Mouse (Mus musculus) limb, embryonic 12.5 days (tissue): ENCODE measurements at regions not wholly inside any gene's neighbourhood (a gene's known extent, or its start where the extent isn't known, plus 50 kb on each side); places are given as distances from the start of the nearest gene placed in this dataset.
"Not testable (repeated sequence)": the region's sequence is repeated elsewhere in the genome, so short reads cannot be mapped to it uniquely, and the experiment has no call there.

Source experiments
- ATAC-seq: fragments of 200-750 bp; cut with Nextera tagmentation; 2 replicates; pipeline ENCODE4 v1.8.0; 2017; ENCODE audit warnings: low read depth, moderate TSS enrichment; ENCODE audit not compliant: insufficient number of reproducible peaks, insufficient read depth, low FRiP score, low TSS enrichment
- H3K27ac ChIP-seq: fragments of 300-500 bp; sonication (generic); 2 replicates; pipeline ENCODE4 v1.5.1; 2016; ENCODE audit warnings: mild to moderate bottlenecking, moderate library complexity
- H3K27me3 ChIP-seq: fragments of 300-500 bp; sonication (generic); 2 replicates; pipeline ENCODE4 v1.6.1; 2016; ENCODE audit warnings: mild to moderate bottlenecking, moderate library complexity
- H3K36me3 ChIP-seq: fragments of 300-500 bp; sonication (generic); 2 replicates; pipeline ENCODE4 v1.6.1; 2016; ENCODE audit warnings: mild to moderate bottlenecking, moderate library complexity
- H3K4me1 ChIP-seq: fragments of 300-500 bp; sonication (generic); replicated peaks from 2 replicates; pipeline ENCODE4 v1.6.1; 2016
- H3K4me2 ChIP-seq: fragments of 300-500 bp; sonication (generic); 2 replicates; pipeline ENCODE4 v1.6.1; 2016; ENCODE audit warnings: mild to moderate bottlenecking, moderate library complexity
- H3K4me3 ChIP-seq: fragments of 300-500 bp; sonication (generic); replicated peaks from 2 replicates; pipeline ENCODE4 v1.5.1; 2016; ENCODE audit warnings: mild to moderate bottlenecking
- H3K9ac ChIP-seq: fragments of 300-500 bp; sonication (generic); replicated peaks from 2 replicates; pipeline ENCODE4 v1.6.1; 2016; ENCODE audit warnings: mild to moderate bottlenecking, moderate library complexity
- H3K9me3 ChIP-seq: fragments of 300-500 bp; sonication (generic); 2 replicates; pipeline ENCODE4 v1.6.1; 2016; ENCODE audit warnings: mild to moderate bottlenecking, moderate library complexity
- WGBS: fragments of 180-500 bp; shearing (Covaris S2); methylation state at CpG from one replicate; pipeline ENCODE4 v1.1.7; 2016; 5-methylcytosine and 5-hydroxymethylcytosine counted together

DNA sequence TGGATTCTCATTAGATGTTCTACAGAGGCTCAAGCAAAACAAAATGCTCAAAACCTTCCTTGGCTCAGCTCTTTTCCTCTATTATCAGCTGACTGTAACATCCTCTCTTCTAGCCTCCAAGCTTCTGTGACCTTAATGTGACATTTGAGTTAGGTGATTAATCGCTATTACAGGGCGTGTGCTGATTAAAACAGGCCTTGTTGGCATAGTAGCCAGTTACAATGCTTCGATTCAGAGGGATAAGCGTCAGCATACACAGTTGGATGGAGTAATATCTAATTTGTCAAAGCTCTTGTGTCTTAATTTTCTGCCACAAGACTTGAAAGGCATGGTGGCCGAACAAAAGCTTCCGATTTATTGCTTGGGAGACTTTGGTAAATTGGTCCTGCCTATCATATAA, 378.2 kb downstream of the Fbxo8 start:
- Histone ChIP-seq H3K36me3 (no peaks in the 10 kb centered on the region), H3K9me3 (no peaks in the 10 kb centered on the region), H3K4me3 (no peak overlapping the region), H3K4me1 (no peaks in the 10 kb centered on the region), H3K4me2 (no peak overlapping the region), H3K27ac (no peak overlapping the region), H3K27me3 (no peaks in the 10 kb centered on the region), H3K9ac (no peak overlapping the region)
- WGBS, result 69% methylated on average over 6 of the region's 6 CpGs
- ATAC-seq, result no peak

DNA sequence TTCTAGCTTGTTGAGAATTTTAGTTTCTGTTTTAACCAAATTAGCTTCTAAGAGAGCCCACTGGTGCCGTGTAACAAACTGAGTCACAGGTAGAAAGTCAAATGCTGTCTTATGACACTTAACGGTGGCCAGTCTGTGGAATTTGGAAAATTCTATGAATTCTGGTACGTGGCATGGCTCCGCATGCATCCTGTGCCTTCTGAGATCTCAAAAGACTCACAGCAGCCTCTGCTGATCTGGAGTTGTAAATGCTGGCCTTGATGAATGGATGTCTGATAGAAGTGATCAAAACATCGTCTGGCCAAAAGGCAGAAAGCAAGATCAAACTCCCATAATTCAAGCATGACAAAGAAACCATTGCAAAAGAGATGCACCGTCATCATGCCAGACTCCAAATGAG, 381.5 kb downstream of the Fbxo8 start:
- no peak for ATAC-seq
- H3K4me1 ChIP-seq, result no peaks in the 10 kb centered on the region
- 41% methylated on average over 6 of the region's 6 CpGs for WGBS
- H3K4me2 ChIP-seq, result no peak overlapping the region
- H3K27me3 ChIP-seq, result no peaks in the 10 kb centered on the region
- H3K4me3 ChIP-seq, result no peak overlapping the region
- H3K9me3 ChIP-seq, result no peaks in the 10 kb centered on the region
- no peak overlapping the region for H3K27ac ChIP-seq
- no peak overlapping the region for H3K9ac ChIP-seq
- H3K36me3 ChIP-seq, result no peaks in the 10 kb centered on the region

DNA sequence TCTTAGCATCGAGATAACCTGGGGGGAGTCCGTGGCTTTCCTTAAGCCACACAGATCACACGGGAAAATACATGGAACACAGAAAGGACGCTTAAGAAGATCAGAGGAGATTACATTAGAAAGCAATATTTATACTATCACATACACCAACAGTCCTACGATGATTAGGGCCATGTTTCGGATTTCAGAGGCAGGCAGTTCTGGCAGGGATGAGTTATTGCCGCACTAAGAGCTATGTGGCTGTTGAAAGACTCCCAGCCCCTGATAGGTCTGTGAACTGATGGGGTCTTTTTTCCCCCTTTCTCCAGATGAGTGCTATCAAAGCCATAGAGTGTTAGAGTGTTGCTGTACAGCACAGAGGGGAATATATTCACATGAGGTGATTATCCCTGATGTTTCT, 358.6 kb upstream of the Hand2 start:
- ATAC-seq, result no peak
- Histone ChIP-seq H3K9me3 (no peaks in the 10 kb centered on the region), H3K4me2 (no peak overlapping the region), H3K4me1 (peaks cover 10% of the 10 kb centered on the region; the same call in 1 of the 2 replicates), H3K27me3 (no peaks in the 10 kb centered on the region), H3K27ac (no peak overlapping the region), H3K4me3 (no peak overlapping the region), H3K36me3 (no peaks in the 10 kb centered on the region), H3K9ac (no peak overlapping the region)
- WGBS, result 27% methylated on average over 7 of the region's 7 CpGs

DNA sequence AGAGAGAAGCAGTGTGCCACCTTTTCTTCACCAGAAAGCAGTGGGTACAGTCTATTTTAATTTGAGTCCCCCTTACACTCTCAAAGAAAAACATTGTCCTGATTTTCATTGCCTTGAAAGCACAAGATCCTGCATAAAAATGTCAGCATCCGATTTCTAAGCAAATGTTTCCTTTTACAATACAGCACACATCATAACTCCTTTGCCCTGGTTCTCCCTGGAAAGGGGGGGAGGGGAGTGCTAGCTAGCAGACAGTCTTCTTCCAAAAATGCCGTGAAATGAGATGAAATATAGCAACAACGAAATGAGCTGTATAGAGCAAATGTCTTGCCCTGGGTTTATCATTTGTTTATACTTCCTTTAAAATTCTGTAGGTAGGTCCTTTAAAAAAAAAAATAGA, 350.5 kb upstream of the Hand2 start:
- H3K4me2 ChIP-seq, result no peak overlapping the region
- H3K4me1 ChIP-seq, result peaks cover 14% of the 10 kb centered on the region
- H3K9ac ChIP-seq, result no peak overlapping the region
- no peaks in the 10 kb centered on the region for H3K36me3 ChIP-seq
- no peak for ATAC-seq
- WGBS, result 31% methylated on average over 3 of the region's 3 CpGs
- no peak overlapping the region for H3K4me3 ChIP-seq
- no peaks in the 10 kb centered on the region for H3K27me3 ChIP-seq
- no peak overlapping the region; the same call in 1 of the 2 replicates for H3K27ac ChIP-seq
- H3K9me3 ChIP-seq, result no peaks in the 10 kb centered on the region

DNA sequence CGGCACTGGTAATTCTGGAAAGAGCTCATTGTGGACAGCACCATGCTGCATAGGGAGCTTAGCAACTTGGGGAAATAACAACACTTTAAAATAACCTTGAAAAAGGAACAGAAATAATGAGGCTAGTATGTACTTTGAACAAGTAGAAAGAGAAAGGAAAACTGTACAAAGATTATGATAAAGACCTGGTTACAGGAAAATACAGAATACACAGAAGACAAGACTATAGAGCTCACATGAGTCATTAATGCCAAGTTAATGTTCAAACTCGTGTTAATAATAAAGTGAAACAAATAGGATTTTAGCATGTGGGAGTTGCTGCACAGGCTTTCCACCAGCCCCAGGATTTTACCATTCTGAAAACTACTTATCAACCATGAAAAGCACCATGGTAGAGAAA, 341.8 kb upstream of the Hand2 start:
- H3K4me3 ChIP-seq, result no peak overlapping the region
- no peaks in the 10 kb centered on the region for H3K9me3 ChIP-seq
- ATAC-seq, result no peak
- H3K36me3 ChIP-seq, result no peaks in the 10 kb centered on the region
- H3K27ac ChIP-seq, result no peak overlapping the region
- H3K4me1 ChIP-seq, result peaks cover 4% of the 10 kb centered on the region
- H3K9ac ChIP-seq, result no peak overlapping the region
- H3K4me2 ChIP-seq, result no peak overlapping the region
- 73% methylated on average over 2 of the region's 2 CpGs for WGBS
- no peaks in the 10 kb centered on the region for H3K27me3 ChIP-seq

DNA sequence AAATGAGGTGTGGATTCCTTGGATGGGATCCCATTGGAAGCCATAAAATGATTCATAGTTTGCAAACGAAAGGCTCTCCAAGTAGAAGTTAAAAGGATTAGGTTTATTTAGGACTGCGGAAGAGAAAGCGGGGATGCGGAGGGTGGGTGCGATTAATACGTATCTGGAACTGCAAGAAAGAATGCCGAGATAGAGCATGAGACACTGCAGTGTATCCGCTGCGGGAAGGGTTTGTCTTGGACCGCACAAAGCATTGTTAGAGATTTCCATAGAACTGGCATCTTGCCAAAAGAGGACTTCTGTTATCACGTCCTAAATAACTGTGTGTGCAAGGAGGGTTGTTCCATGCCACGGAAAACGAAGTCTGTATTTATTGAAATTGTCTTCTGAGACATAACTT, 341.4 kb upstream of the Hand2 start:
- 89% methylated on average over 13 of the region's 13 CpGs for WGBS
- Histone ChIP-seq H3K27ac (no peak overlapping the region), H3K9me3 (no peaks in the 10 kb centered on the region), H3K4me2 (no peak overlapping the region), H3K4me3 (no peak overlapping the region), H3K4me1 (peaks cover 6% of the 10 kb centered on the region), H3K27me3 (no peaks in the 10 kb centered on the region), H3K36me3 (no peaks in the 10 kb centered on the region), H3K9ac (no peak overlapping the region)
- ATAC-seq, result no peak

DNA sequence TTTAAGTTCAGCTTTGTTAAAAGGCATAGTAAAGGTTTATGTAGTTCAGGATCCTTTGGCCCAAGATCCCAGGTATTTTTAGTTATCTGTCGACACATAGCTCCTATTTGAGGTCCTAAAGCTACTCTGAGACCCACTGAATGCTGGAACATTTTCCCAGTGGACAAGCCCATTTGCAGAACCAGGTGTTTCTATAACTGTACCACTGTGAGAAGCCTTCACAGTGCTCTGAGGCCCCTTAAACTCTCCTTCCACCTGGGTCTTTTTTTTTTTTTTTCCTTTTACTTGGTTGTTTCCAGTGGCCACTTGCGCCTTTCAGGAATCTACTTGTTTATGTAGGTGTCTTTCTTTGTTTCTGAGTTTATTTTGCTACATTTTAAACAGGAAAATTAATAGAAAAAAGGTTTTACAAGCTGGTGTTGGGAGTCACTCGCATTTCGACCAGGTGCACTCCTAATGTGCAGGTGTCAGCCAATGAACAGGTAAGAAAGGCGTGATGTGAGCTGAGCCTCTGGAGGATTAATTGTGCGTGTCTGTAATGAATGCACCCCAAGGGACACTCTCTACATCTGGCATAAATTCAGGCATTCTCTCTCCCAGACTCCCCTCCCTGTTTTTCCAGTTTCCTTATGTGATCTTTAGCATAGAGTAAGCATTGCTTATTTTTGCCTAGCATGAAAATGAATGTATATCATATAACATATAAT, 310.3 kb upstream of the Hand2 start:
- Histone ChIP-seq H3K4me1 (peaks cover 10% of the 10 kb centered on the region), H3K36me3 (no peaks in the 10 kb centered on the region), H3K4me3 (no peak overlapping the region), H3K27ac (no peak overlapping the region), H3K9me3 (no peaks in the 10 kb centered on the region), H3K4me2 (no peak overlapping the region), H3K9ac (no peak overlapping the region), H3K27me3 (no peaks in the 10 kb centered on the region)
- ATAC-seq, result peak; percentile 80; the same call in 1 of the 2 replicates
- WGBS, result 18% methylated on average over 6 of the region's 6 CpGs

DNA sequence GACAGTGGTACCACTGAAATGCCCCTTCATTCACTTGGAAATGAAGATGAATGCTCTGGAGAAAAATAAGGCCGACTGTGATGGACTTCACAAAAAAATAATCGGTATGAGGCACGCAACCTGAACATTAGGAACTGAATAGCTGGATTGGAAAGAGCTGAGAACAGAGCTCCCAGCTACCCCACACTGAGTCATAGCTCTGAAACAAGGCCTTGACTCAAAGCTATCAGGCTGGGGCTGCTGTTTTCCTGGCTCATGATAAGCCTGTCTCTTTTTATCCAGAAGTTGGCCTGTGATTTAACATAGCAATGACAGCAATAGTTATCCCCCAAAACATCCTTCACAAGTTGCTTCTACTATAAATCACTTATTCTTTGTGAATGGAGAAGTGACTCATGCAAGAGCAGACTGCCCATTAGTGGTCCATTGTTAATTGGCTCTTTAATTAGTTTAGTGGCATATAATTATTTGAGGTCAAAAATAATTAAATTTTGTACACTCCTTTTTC, 306.9 kb upstream of the Hand2 start:
- Histone ChIP-seq H3K9me3 (no peaks in the 10 kb centered on the region), H3K27ac (0 out of 2 replicates have a peak overlapping the region, but pooled peaks have one; percentile 17), H3K4me3 (no peak overlapping the region), H3K4me2 (no peak overlapping the region), H3K9ac (no peak overlapping the region), H3K4me1 (peaks cover 10% of the 10 kb centered on the region), H3K36me3 (no peaks in the 10 kb centered on the region), H3K27me3 (no peaks in the 10 kb centered on the region)
- ATAC-seq, result no peak
- WGBS, result 55% methylated on average over 3 of the region's 3 CpGs

DNA sequence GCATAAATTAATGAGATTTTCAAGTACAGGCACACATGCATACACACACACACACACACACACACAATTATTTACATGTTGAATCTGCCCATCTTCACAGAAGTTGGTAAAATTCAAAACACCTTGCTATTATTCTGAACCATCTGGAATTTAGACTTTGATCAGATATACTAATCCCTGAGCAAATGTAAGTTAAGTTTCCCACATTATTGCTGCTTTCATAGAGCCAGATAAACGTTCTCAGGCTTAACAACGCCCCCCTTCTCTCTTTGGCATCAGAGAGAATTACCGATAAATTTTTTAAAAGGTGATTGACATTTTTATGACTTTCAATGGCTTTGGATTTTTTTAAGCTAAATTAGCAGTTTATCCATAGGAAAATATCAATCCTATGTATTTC, 304.5 kb upstream of the Hand2 start:
- Histone ChIP-seq H3K4me1 (no peaks in the 10 kb centered on the region; the same call in 1 of the 2 replicates), H3K4me3 (no peak overlapping the region), H3K9ac (no peak overlapping the region), H3K4me2 (no peak overlapping the region), H3K36me3 (no peaks in the 10 kb centered on the region), H3K9me3 (no peaks in the 10 kb centered on the region), H3K27ac (no peak overlapping the region), H3K27me3 (no peaks in the 10 kb centered on the region)
- WGBS, result 53% methylated on average over 3 of the region's 3 CpGs
- ATAC-seq, result no peak

DNA sequence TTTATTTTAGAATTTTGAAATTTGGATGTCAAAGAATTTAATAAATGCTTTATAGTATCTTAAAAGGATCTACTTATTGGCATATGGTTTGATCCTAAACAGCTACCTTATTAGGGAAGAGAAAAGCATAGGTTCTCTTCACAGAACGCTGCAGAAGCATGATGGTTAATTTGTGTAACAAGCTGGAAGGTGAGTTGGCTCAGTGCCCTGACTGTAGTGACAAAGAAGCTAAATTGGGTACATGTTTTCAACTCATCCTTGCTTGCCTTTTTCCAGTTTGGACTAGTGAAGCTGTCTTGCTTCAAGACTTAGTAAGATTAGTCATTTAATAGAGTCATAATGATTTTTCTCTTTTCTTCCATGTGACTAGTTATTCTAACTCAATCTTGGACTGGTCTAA, 292.7 kb upstream of the Hand2 start:
- H3K27ac ChIP-seq, H3K9ac ChIP-seq, ATAC-seq, H3K4me2 ChIP-seq, H3K4me1 ChIP-seq, H3K36me3 ChIP-seq, H3K4me3 ChIP-seq, H3K27me3 ChIP-seq: not testable (repeated sequence)
- H3K9me3 ChIP-seq, result peaks cover 12% of the 10 kb centered on the region
- 92% methylated on average over 1 of the region's 1 CpGs for WGBS

DNA sequence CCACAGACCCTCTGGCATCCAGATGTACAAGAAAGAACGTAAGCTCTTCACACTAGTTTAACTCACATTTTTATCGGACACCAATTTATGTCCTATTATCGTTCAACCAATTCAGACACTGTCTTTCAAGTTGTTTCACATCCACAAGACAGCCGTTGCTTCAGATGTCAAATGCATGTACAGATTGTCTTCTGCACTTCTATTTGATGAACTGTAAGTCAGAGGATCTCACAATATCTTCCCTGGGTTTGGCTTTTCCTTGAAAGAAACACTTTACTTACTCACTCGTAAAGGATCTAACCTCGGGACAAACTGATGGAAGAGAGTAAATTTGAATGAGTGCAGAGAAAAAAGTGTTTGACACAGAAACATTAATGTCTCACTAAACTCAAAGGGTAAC, 272.3 kb upstream of the Hand2 start:
- no peak overlapping the region for H3K4me2 ChIP-seq
- no peaks in the 10 kb centered on the region for H3K27me3 ChIP-seq
- no peaks in the 10 kb centered on the region for H3K36me3 ChIP-seq
- WGBS, result 86% methylated on average over 6 of the region's 6 CpGs
- no peak overlapping the region for H3K27ac ChIP-seq
- H3K4me3 ChIP-seq, result no peak overlapping the region
- H3K9ac ChIP-seq, result no peak overlapping the region
- ATAC-seq, result no peak
- H3K4me1 ChIP-seq, result peaks cover 7% of the 10 kb centered on the region; the same call in 1 of the 2 replicates
- H3K9me3 ChIP-seq, result no peaks in the 10 kb centered on the region

DNA sequence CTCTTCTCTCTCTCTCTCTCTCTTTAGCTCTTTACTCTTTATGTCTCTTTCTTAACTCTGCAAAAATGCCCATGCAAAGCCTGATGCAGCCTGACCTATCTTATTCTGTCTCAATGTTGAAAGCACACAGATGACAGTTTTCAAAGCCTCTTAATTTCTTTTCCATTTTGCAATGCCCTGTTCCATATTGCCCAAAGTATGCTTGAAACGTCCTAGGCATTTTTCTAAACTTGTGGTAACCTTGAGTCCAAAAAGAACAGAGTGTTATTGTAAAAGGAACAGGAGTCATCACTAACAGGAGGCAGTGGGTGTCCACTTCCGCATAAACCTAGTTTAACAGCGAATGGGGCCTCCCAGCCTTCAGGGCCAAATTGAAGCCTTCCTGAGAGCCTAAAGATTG, 271.9 kb upstream of the Hand2 start:
- H3K4me3 ChIP-seq, result no peak overlapping the region
- no peak overlapping the region for H3K27ac ChIP-seq
- no peaks in the 10 kb centered on the region for H3K9me3 ChIP-seq
- H3K4me1 ChIP-seq, result peaks cover 7% of the 10 kb centered on the region; the same call in 1 of the 2 replicates
- 65% methylated on average over 3 of the region's 3 CpGs for WGBS
- ATAC-seq, result no peak
- H3K4me2 ChIP-seq, result no peak overlapping the region
- no peak overlapping the region for H3K9ac ChIP-seq
- no peaks in the 10 kb centered on the region for H3K27me3 ChIP-seq
- H3K36me3 ChIP-seq, result no peaks in the 10 kb centered on the region
